Mouse (Mus musculus): ENCODE measurements around the gene Scnn1b. TPM values are rescaled to one million over a fixed set of nuclear protein-coding genes. Genes with fewer than 3 reads are reported as not detected.

Gene Scnn1b
- total and polyA plus RNA-seq, 3 experiments, result not detected

- Histone ChIP-seq H3K4me3 (ENCODE audit: control insufficient read depth in 1 of 2, insufficient read depth in 1 of 2, low read depth in 2 of 2, low read length in 2 of 2) (no peak overlapping the region), H3K9ac (ENCODE audit: control insufficient read depth, low read depth, low read length, poor library complexity, severe bottlenecking) (no peak overlapping the region), H3K27ac (ENCODE audit: control insufficient read depth, low read depth, low read length) (no peak overlapping the region), H3K36me3 (ENCODE audit: control insufficient read depth in 1 of 2, insufficient read depth in 2 of 2, low read length in 2 of 2) (peaks cover 0 to 3% of the 10 kb centered on the region in 2 experiments; a peak in 2 of 4 replicates), H3K27me3 (ENCODE audit: control insufficient read depth in 1 of 2, insufficient read depth in 2 of 2, low read length in 2 of 2) (no peaks in the 10 kb centered on the region), H3K79me2 (ENCODE audit: control insufficient read depth, insufficient read depth, low read length, poor library complexity) (no peaks in the 10 kb centered on the region), H3K4me1 (ENCODE audit: control insufficient read depth in 1 of 2, insufficient read depth in 2 of 2, low read length in 2 of 2) (peaks cover 0 to 9% of the 10 kb centered on the region in 2 experiments; a peak in 2 of 4 replicates), H3K9me3 (replicated peaks; ENCODE audit: insufficient read depth, low read length) (no peaks in the 10 kb centered on the region)
- TF ChIP-seq ETS1 (IDR thresholded peaks at IDR 0.05; ENCODE audit: low read depth, low read length), result no peak
- TF ChIP-seq MAX (IDR thresholded peaks at IDR 0.05; ENCODE audit: low read length), result no peak
- TF ChIP-seq POLR2AphosphoS2 (IDR thresholded peaks at IDR 0.05; ENCODE audit: low read length), result no peak
- TF ChIP-seq HCFC1 (IDR thresholded peaks at IDR 0.05; ENCODE audit: low read depth, low read length), result no peak
- no peak for TF ChIP-seq BHLHE40 (IDR thresholded peaks at IDR 0.05; ENCODE audit: borderline replicate concordance, low read depth, low read length)
- TF ChIP-seq E2F4 (IDR thresholded peaks at IDR 0.05; ENCODE audit: borderline replicate concordance, low read depth, low read length), result no peak
- TF ChIP-seq CHD2 (IDR thresholded peaks at IDR 0.05; ENCODE audit: low read length), result no peak
- TF ChIP-seq JUND (IDR thresholded peaks at IDR 0.05; ENCODE audit: low read depth, low read length), result no peak
- no peak for TF ChIP-seq ZKSCAN1 (IDR thresholded peaks at IDR 0.05; ENCODE audit: low read depth, low read length)
- TF ChIP-seq ELF1 (IDR thresholded peaks at IDR 0.05; ENCODE audit: low read depth, low read length), result no peak
- no peak for TF ChIP-seq GATA1 (IDR thresholded peaks at IDR 0.05; ENCODE audit: low read depth, low read length)
- no peak for TF ChIP-seq ZNF384 (IDR thresholded peaks at IDR 0.05; ENCODE audit: low read depth, low read length)
- no peak for TF ChIP-seq MYB (IDR thresholded peaks at IDR 0.05; ENCODE audit: low read depth, low read length)
- TF ChIP-seq RCOR1 (IDR thresholded peaks at IDR 0.05; ENCODE audit: low read depth, low read length), result no peak
- no peak for TF ChIP-seq SIN3A (IDR thresholded peaks at IDR 0.05; ENCODE audit: low read length)
- no peak for TF ChIP-seq NRF1 (IDR thresholded peaks at IDR 0.05; ENCODE audit: insufficient read depth, low read depth, low read length, poor library complexity, severe bottlenecking)
- no peak for DNase-seq (ENCODE audit: low read depth, low spot score)
These were observed 71.3 kb downstream of the Scnn1b start for GRCm38 (mm10) chr7:121935906-121936794.

- Histone ChIP-seq H3K79me2 (ENCODE audit: control insufficient read depth, insufficient read depth, low read length, poor library complexity) (no peaks in the 10 kb centered on the region), H3K4me1 (ENCODE audit: control insufficient read depth in 1 of 2, insufficient read depth in 2 of 2, low read length in 2 of 2) (peaks cover 0 to 9% of the 10 kb centered on the region in 2 experiments; a peak in 2 of 4 replicates), H3K36me3 (ENCODE audit: control insufficient read depth in 1 of 2, insufficient read depth in 2 of 2, low read length in 2 of 2) (peaks cover 0 to 3% of the 10 kb centered on the region in 2 experiments; a peak in 2 of 4 replicates), H3K27ac (ENCODE audit: control insufficient read depth, low read depth, low read length) (no peak overlapping the region), H3K27me3 (ENCODE audit: control insufficient read depth in 1 of 2, insufficient read depth in 2 of 2, low read length in 2 of 2) (no peaks in the 10 kb centered on the region), H3K9me3 (replicated peaks; ENCODE audit: insufficient read depth, low read length) (no peaks in the 10 kb centered on the region), H3K4me3 (ENCODE audit: control insufficient read depth in 1 of 2, insufficient read depth in 1 of 2, low read depth in 2 of 2, low read length in 2 of 2) (no peak overlapping the region), H3K9ac (ENCODE audit: control insufficient read depth, low read depth, low read length, poor library complexity, severe bottlenecking) (no peak overlapping the region)
- TF ChIP-seq RCOR1 (IDR thresholded peaks at IDR 0.05; ENCODE audit: low read depth, low read length), result no peak
- no peak for TF ChIP-seq POLR2AphosphoS2 (IDR thresholded peaks at IDR 0.05; ENCODE audit: low read length)
- no peak for TF ChIP-seq USF1 (IDR thresholded peaks at IDR 0.05; ENCODE audit: low read depth, low read length)
- TF ChIP-seq SIN3A (IDR thresholded peaks at IDR 0.05; ENCODE audit: low read length), result no peak
- TF ChIP-seq BHLHE40 (IDR thresholded peaks at IDR 0.05; ENCODE audit: borderline replicate concordance, low read depth, low read length), result no peak
- TF ChIP-seq RAD21 (IDR thresholded peaks at IDR 0.05; ENCODE audit: low read depth, low read length), result no peak
- TF ChIP-seq ZMIZ1 (IDR thresholded peaks at IDR 0.05; ENCODE audit: low read depth, low read length), result no peak
- TF ChIP-seq TBP (IDR thresholded peaks at IDR 0.05; ENCODE audit: low read depth, low read length), result no peak
- no peak for DNase-seq (ENCODE audit: low read depth, low spot score)
These were observed 72.2 kb downstream of the Scnn1b start for GRCm38 (mm10) chr7:121936861-121937630.
